16 mouse cellular contexts compared by ENCODE assay signal in genomic region chr15:96551107-96551506, GRCm38 (mm10).
"Had no signal": no experiment of that assay in that cellular context is flagged by ENCODE, and none has a peak within 500 bp of the region (broad histone marks: within the 10 kb centered on the region; RNA-seq: fewer than 3 reads in every experiment).

No protein-coding gene starts in this region.

- DNase-seq: liver, postnatal 0 days; lung, adult 2 months; lung, postnatal 14 days; lung, postnatal 36 days; right cerebral cortex, postnatal 14 days; thymus, adult 18-20 months; thymus, postnatal 14 days; thymus, postnatal 36 days had no signal

- H3K4me1 ChIP-seq: liver, embryonic 15.5 days; neural tube, embryonic 12.5 days; stomach, embryonic 15.5 days had no signal

- H3K27ac ChIP-seq: liver, embryonic 15.5 days; lung, embryonic 15.5 days; macrophage; midbrain, embryonic 12.5 days; midbrain, embryonic 15.5 days; neural tube, embryonic 12.5 days; stomach, embryonic 15.5 days had no signal

- H3K9me3 ChIP-seq: liver, embryonic 15.5 days; lung, embryonic 15.5 days; megakaryocyte, embryonic 14.5 days; midbrain, embryonic 12.5 days; midbrain, embryonic 15.5 days; neural tube, embryonic 12.5 days; stomach, embryonic 15.5 days had no signal

- H3K27me3 ChIP-seq: liver, embryonic 15.5 days; lung, embryonic 15.5 days; midbrain, embryonic 15.5 days; neural tube, embryonic 12.5 days; stomach, embryonic 15.5 days had no signal

- ATAC-seq: midbrain, embryonic 15.5 days had no signal

- H3K4me2 ChIP-seq: liver, embryonic 15.5 days; lung, embryonic 15.5 days; midbrain, embryonic 12.5 days; midbrain, embryonic 15.5 days; neural tube, embryonic 12.5 days; stomach, embryonic 15.5 days had no signal

- H3K36me3 ChIP-seq: liver, embryonic 15.5 days; lung, embryonic 15.5 days; midbrain, embryonic 12.5 days; midbrain, embryonic 15.5 days; neural tube, embryonic 12.5 days; stomach, embryonic 15.5 days had no signal

- H3K4me3 ChIP-seq: liver, embryonic 15.5 days; lung, embryonic 15.5 days; megakaryocyte, embryonic 14.5 days; midbrain, embryonic 12.5 days; midbrain, embryonic 15.5 days; neural tube, embryonic 12.5 days; stomach, embryonic 15.5 days had no signal

- H3K9ac ChIP-seq: liver, embryonic 15.5 days; liver, postnatal 0 days; lung, embryonic 15.5 days; midbrain, embryonic 12.5 days; midbrain, embryonic 15.5 days; neural tube, embryonic 12.5 days; stomach, embryonic 15.5 days had no signal
